Mouse (Mus musculus): ENCODE data around the gene Hoxb5. TPM values are rescaled to one million over a fixed set of nuclear protein-coding genes. Genes with fewer than 3 reads are reported as not detected.
A peak's percentile ranks its signal among the peaks of the same experiment; 100 is the strongest.

Hoxb5 gene
- total RNA-seq, 2 experiments from 2014 or later = not detected

GRCm38 (mm10) chr11:96310183-96310938 lies 7.2 kb downstream of the Hoxb5 start:
- TF ChIP-seq CTCF (IDR thresholded peaks at IDR 0.05) = no peak
- no peak overlapping the region for H3K27ac ChIP-seq
- no peak for DNase-seq (ENCODE audit: extremely low spot score in 1 of 2, low spot score in 2 of 2)
- intact Hi-C loops (cut with DNase I) = loop anchor here (5.0 to 10.0 kb wide), 2 partner anchors 242 to 306 kb away; partner anchors contain the start of gene Igf2bp1
- H3K4me3 ChIP-seq = no peak overlapping the region

DNA sequence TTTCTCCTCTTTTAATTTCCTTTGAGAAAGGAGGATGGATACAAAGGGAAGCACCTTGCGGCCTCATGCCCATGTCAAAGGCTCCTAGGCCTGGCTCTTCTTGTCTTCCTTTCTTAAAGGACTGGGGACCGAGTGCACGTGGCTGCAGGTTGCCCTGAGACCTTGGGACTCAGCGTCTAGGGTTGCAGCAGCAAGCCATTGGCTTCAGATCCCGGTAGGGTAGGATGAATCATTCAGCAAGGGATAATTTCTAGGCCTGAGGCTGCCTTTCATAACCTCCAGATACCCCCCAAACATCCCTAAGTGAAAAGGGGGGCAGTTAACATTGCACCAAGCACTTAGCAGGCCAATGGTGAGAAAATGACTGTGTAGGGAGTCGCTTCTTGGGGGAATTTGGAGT lies 8.0 kb downstream of the Hoxb5 start:
- Histone ChIP-seq H3K27ac (no peak overlapping the region), H3K4me3 (no peak overlapping the region)
- no peak for TF ChIP-seq CTCF (IDR thresholded peaks at IDR 0.05)
- DNase-seq (ENCODE audit: extremely low spot score in 1 of 2, low spot score in 2 of 2) = no peak
- intact Hi-C loops (cut with DNase I) = loop anchor here (5.0 to 10.0 kb wide), 2 partner anchors 241 to 306 kb away; partner anchors contain the start of gene Igf2bp1

- Histone ChIP-seq H3K4me3 (no peak overlapping the region), H3K27ac (no peak overlapping the region)
- peak; percentile 55 for TF ChIP-seq CTCF (IDR thresholded peaks at IDR 0.05)
- intact Hi-C loops (cut with DNase I) = loop anchor here (5.0 to 10.0 kb wide), 2 partner anchors 241 to 307 kb away; partner anchors contain the start of gene Igf2bp1
- DNase-seq (ENCODE audit: extremely low spot score in 1 of 2, low spot score in 2 of 2) = no peak
These were observed 8.6 kb downstream of the Hoxb5 start for GRCm38 (mm10) chr11:96311520-96312417.

GRCm38 (mm10) chr11:96313134-96313533 lies 10.0 kb downstream of the Hoxb5 start:
- DNase-seq (ENCODE audit: extremely low spot score in 1 of 2, low spot score in 2 of 2) = no peak
- H3K27ac ChIP-seq = no peak overlapping the region
- intact Hi-C loops (cut with DNase I) = loop anchor here (5.0 to 10.0 kb wide), 2 partner anchors 239 to 308 kb away; partner anchors contain the start of gene Igf2bp1
- H3K4me3 ChIP-seq = no peak overlapping the region
- no peak for TF ChIP-seq CTCF (IDR thresholded peaks at IDR 0.05)

DNA sequence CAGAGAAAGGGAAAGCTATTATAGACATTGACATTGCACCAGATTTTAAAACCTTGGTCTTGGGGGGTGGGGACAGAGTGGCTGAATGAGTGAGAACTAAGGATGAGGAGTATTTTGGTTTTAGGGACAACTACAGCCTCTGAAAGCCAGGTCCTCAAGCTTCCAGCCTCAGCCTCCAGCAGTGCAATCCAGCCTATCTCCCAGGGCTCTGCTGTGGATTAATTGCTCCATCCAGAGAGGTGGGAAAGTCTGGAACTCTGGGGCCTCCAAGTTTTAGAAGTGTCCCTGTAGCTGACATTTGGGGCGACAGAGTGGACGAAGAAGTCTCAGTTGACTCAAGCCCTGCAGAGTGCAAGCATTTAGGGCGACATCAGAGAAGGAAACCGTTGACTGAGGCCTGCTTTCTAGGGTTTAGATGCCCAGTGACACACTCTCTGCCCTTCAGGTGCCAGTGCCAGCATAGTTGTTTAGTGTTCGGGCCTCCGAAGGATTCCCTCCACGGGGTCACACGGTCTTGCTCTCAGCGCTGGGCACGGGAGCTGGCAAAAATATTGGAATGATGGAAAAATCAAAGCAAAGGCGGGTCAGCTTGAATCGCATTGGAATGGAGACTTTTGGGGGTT lies 10.8 kb downstream of the Hoxb5 start:
- no peak for TF ChIP-seq CTCF (IDR thresholded peaks at IDR 0.05)
- no peak overlapping the region for H3K4me3 ChIP-seq
- no peak for DNase-seq (ENCODE audit: extremely low spot score in 1 of 2, low spot score in 2 of 2)
- intact Hi-C loops (cut with DNase I) = loop anchor here (5.0 to 10.0 kb wide), 2 partner anchors 238 to 309 kb away; partner anchors contain the start of gene Igf2bp1
- no peak overlapping the region for H3K27ac ChIP-seq

- no peak overlapping the region for H3K4me3 ChIP-seq
These were observed 11.7 kb downstream of the Hoxb5 start for GRCm38 (mm10) chr11:96314671-96315343.

GRCm38 (mm10) chr11:96315344-96315681 lies 12.2 kb downstream of the Hoxb5 start:
- DNase-seq (ENCODE audit: extremely low spot score in 1 of 2, low spot score in 2 of 2) = no peak
- intact Hi-C loops (cut with DNase I) = loop anchor here (5.0 to 10.0 kb wide), 2 partner anchors 37 to 311 kb away; partner anchors contain the start of genes Hoxb2 and Igf2bp1
- TF ChIP-seq CTCF (IDR thresholded peaks at IDR 0.05) = no peak
- Histone ChIP-seq H3K4me3 (no peak overlapping the region), H3K27ac (no peak overlapping the region)

More at GRCm38 (mm10) chr11:96314671-96315343, 11.7 kb downstream of the Hoxb5 start:
- intact Hi-C loops (cut with DNase I) = loop anchor here (5.0 to 10.0 kb wide), 3 partner anchors 37 to 310 kb away; partner anchors contain the start of genes Hoxb2 and Igf2bp1
- no peak for DNase-seq (ENCODE audit: extremely low spot score in 1 of 2, low spot score in 2 of 2)
- no peak overlapping the region for H3K27ac ChIP-seq
- no peak for TF ChIP-seq CTCF (IDR thresholded peaks at IDR 0.05)

- intact Hi-C loops (cut with DNase I) = loop anchor here (5.0 to 10.0 kb wide), 2 partner anchors 35 to 312 kb away; partner anchors contain the start of genes Hoxb2 and Igf2bp1
- H3K4me3 ChIP-seq = no peak overlapping the region
- TF ChIP-seq CTCF (IDR thresholded peaks at IDR 0.05) = no peak
- H3K27ac ChIP-seq = no peak overlapping the region
- no peak for DNase-seq (ENCODE audit: extremely low spot score in 1 of 2, low spot score in 2 of 2)
These were observed 13.8 kb downstream of the Hoxb5 start for GRCm38 (mm10) chr11:96316696-96317607.

GRCm38 (mm10) chr11:96317608-96318367 lies 14.7 kb downstream of the Hoxb5 start, which contains the start of gene Hoxb4:
Gene Hoxb4 (plus strand): TSS chr11:96318267.
- Histone ChIP-seq H3K27ac (no peak within 1 kb of the TSS), H3K4me3 (no peak within 1 kb of the TSS)
- no peak for DNase-seq (ENCODE audit: extremely low spot score in 1 of 2, low spot score in 2 of 2)

More at GRCm38 (mm10) chr11:96317608-96318367, 14.7 kb downstream of the Hoxb5 start, which contains the start of gene Hoxb4:
- intact Hi-C loops (cut with DNase I) = loop anchor here (5.0 to 10.0 kb wide), 2 partner anchors 35 to 313 kb away; partner anchors contain the start of genes Hoxb2 and Igf2bp1
- no peak for TF ChIP-seq CTCF (IDR thresholded peaks at IDR 0.05)

Measured in left cerebral cortex, adult 2 months (tissue).